Mouse (Mus musculus): ENCODE data around the gene Doc2a. TPM values are rescaled to one million over a fixed set of nuclear protein-coding genes. Genes with fewer than 3 reads are reported as not detected.

Doc2a gene
- total RNA-seq, 1 experiment: 5.5 TPM

GRCm38 (mm10) chr7:126868003-126868402 lies 20.8 kb downstream of the Doc2a start:
- in situ Hi-C loops (cut with MboI; ENCODE audit: low sequenced_read_pairs in 2 of 2, unreplicated experiment in 2 of 2): no loop called here
- no peak for DNase-seq (ENCODE audit: low read depth, low spot score)
- no peak overlapping the region for H3K27ac ChIP-seq (ENCODE audit: insufficient read depth, low read depth, low read length, poor library complexity, severe bottlenecking)
- H3K4me3 ChIP-seq (ENCODE audit: insufficient read depth in 1 of 2, low read depth in 1 of 2, low read length in 2 of 2, poor library complexity in 1 of 2, severe bottlenecking in 1 of 2): no peak overlapping the region
- peaks cover 0 to 12% of the 10 kb centered on the region in 2 experiments; a peak in 1 of 4 replicates for H3K4me1 ChIP-seq (ENCODE audit: control insufficient read depth in 2 of 2, insufficient read depth in 2 of 2, low read length in 2 of 2, poor library complexity in 1 of 2)
- no peak overlapping the region for H3K9ac ChIP-seq (ENCODE audit: insufficient read depth, low read depth, low read length, poor library complexity, severe bottlenecking)
- no peaks in the 10 kb centered on the region for H3K9me3 ChIP-seq (ENCODE audit: control insufficient read depth, insufficient read depth, low read depth, low read length)
- TF ChIP-seq ZC3H11A (IDR thresholded peaks at IDR 0.05; ENCODE audit: borderline replicate concordance, low read depth, low read length) (no peak), CHD2 (IDR thresholded peaks at IDR 0.05; ENCODE audit: low read depth, low read length) (no peak), ZNF384 (IDR thresholded peaks at IDR 0.05; ENCODE audit: low read depth, low read length) (no peak)
- peaks cover 71% of the 10 kb centered on the region for H3K36me3 ChIP-seq (ENCODE audit: control insufficient read depth, insufficient read depth, low read length, poor library complexity, severe bottlenecking)

GRCm38 (mm10) chr7:126869780-126870519 lies 22.7 kb downstream of the Doc2a start:
- no peak overlapping the region for H3K4me3 ChIP-seq (ENCODE audit: insufficient read depth in 1 of 2, low read depth in 1 of 2, low read length in 2 of 2, poor library complexity in 1 of 2, severe bottlenecking in 1 of 2)
- peaks cover 0 to 5% of the 10 kb centered on the region in 2 experiments; a peak in 1 of 4 replicates for H3K4me1 ChIP-seq (ENCODE audit: control insufficient read depth in 2 of 2, insufficient read depth in 2 of 2, low read length in 2 of 2, poor library complexity in 1 of 2)
- H3K27ac ChIP-seq (ENCODE audit: insufficient read depth, low read depth, low read length, poor library complexity, severe bottlenecking): no peak overlapping the region
- no peak for DNase-seq (ENCODE audit: low read depth, low spot score)
- in situ Hi-C loops (cut with MboI; ENCODE audit: low sequenced_read_pairs in 2 of 2, unreplicated experiment in 2 of 2): no loop called here
- no peak overlapping the region for H3K9ac ChIP-seq (ENCODE audit: insufficient read depth, low read depth, low read length, poor library complexity, severe bottlenecking)
- TF ChIP-seq HCFC1 (IDR thresholded peaks at IDR 0.05; ENCODE audit: borderline replicate concordance, insufficient read depth, low read length) (no peak), ZC3H11A (IDR thresholded peaks at IDR 0.05; ENCODE audit: borderline replicate concordance, low read depth, low read length) (no peak), ZNF384 (IDR thresholded peaks at IDR 0.05; ENCODE audit: low read depth, low read length) (no peak), MAFK (IDR thresholded peaks at IDR 0.05; ENCODE audit: insufficient read depth, low read depth, low read length) (no peak), CHD2 (IDR thresholded peaks at IDR 0.05; ENCODE audit: low read depth, low read length) (no peak)
- no peaks in the 10 kb centered on the region for H3K9me3 ChIP-seq (ENCODE audit: control insufficient read depth, insufficient read depth, low read depth, low read length)
- peaks cover 70% of the 10 kb centered on the region for H3K36me3 ChIP-seq (ENCODE audit: control insufficient read depth, insufficient read depth, low read length, poor library complexity, severe bottlenecking)

DNA sequence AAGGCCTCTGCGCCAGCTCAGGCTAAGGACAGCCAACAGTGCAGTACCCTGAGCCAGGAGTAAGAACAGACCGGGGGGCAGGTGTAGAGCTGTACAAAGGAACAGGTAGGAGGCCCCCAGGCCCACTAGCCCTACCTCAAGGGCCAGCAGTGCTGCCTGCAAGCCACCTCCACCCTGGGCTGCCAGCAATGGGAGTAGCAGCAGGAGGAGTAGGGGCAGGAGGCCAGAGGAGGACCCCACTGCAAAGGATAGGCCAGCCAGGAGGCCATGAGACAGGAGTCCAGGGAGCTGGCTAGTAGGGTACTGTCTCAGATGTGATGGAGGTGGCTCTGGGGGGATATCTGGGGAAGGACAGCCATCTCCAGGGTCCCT lies 23.3 kb downstream of the Doc2a start:
- Histone ChIP-seq H3K9ac (ENCODE audit: insufficient read depth, low read depth, low read length, poor library complexity, severe bottlenecking) (no peak overlapping the region), H3K4me3 (ENCODE audit: insufficient read depth in 1 of 2, low read depth in 1 of 2, low read length in 2 of 2, poor library complexity in 1 of 2, severe bottlenecking in 1 of 2) (no peak overlapping the region), H3K27ac (ENCODE audit: insufficient read depth, low read depth, low read length, poor library complexity, severe bottlenecking) (no peak overlapping the region), H3K36me3 (ENCODE audit: control insufficient read depth, insufficient read depth, low read length, poor library complexity, severe bottlenecking) (peaks cover 69% of the 10 kb centered on the region), H3K9me3 (ENCODE audit: control insufficient read depth, insufficient read depth, low read depth, low read length) (no peaks in the 10 kb centered on the region), H3K4me1 (ENCODE audit: control insufficient read depth in 2 of 2, insufficient read depth in 2 of 2, low read length in 2 of 2, poor library complexity in 1 of 2) (peaks cover 0 to 5% of the 10 kb centered on the region in 2 experiments; a peak in 1 of 4 replicates)
- DNase-seq (ENCODE audit: low read depth, low spot score): no peak
- TF ChIP-seq ZC3H11A (IDR thresholded peaks at IDR 0.05; ENCODE audit: borderline replicate concordance, low read depth, low read length): no peak
- TF ChIP-seq HCFC1 (IDR thresholded peaks at IDR 0.05; ENCODE audit: borderline replicate concordance, insufficient read depth, low read length): no peak
- no peak for TF ChIP-seq MAFK (IDR thresholded peaks at IDR 0.05; ENCODE audit: insufficient read depth, low read depth, low read length)
- TF ChIP-seq CHD2 (IDR thresholded peaks at IDR 0.05; ENCODE audit: low read depth, low read length): no peak
- no peak for TF ChIP-seq ZNF384 (IDR thresholded peaks at IDR 0.05; ENCODE audit: low read depth, low read length)
- in situ Hi-C loops (cut with MboI; ENCODE audit: low sequenced_read_pairs in 2 of 2, unreplicated experiment in 2 of 2): no loop called here

- peaks cover 45% of the 10 kb centered on the region for H3K36me3 ChIP-seq (ENCODE audit: control insufficient read depth, insufficient read depth, low read length, poor library complexity, severe bottlenecking)
- TF ChIP-seq HCFC1 (IDR thresholded peaks at IDR 0.05; ENCODE audit: borderline replicate concordance, insufficient read depth, low read length) (no peak), ZC3H11A (IDR thresholded peaks at IDR 0.05; ENCODE audit: borderline replicate concordance, low read depth, low read length) (no peak), CHD2 (IDR thresholded peaks at IDR 0.05; ENCODE audit: low read depth, low read length) (no peak), MAFK (IDR thresholded peaks at IDR 0.05; ENCODE audit: insufficient read depth, low read depth, low read length) (no peak), ZNF384 (IDR thresholded peaks at IDR 0.05; ENCODE audit: low read depth, low read length) (no peak)
- in situ Hi-C loops (cut with MboI; ENCODE audit: low sequenced_read_pairs in 2 of 2, unreplicated experiment in 2 of 2): no loop called here
Observed at GRCm38 (mm10) chr7:126877239-126877638, 30.0 kb downstream of the Doc2a start.

More at GRCm38 (mm10) chr7:126877239-126877638, 30.0 kb downstream of the Doc2a start:
- DNase-seq (ENCODE audit: low read depth, low spot score): no peak
- H3K9me3 ChIP-seq (ENCODE audit: control insufficient read depth, insufficient read depth, low read depth, low read length): no peaks in the 10 kb centered on the region
- no peaks in the 10 kb centered on the region for H3K4me1 ChIP-seq (ENCODE audit: control insufficient read depth in 2 of 2, insufficient read depth in 2 of 2, low read length in 2 of 2, poor library complexity in 1 of 2)
- H3K27ac ChIP-seq (ENCODE audit: insufficient read depth, low read depth, low read length, poor library complexity, severe bottlenecking): no peak overlapping the region
- no peak overlapping the region for H3K4me3 ChIP-seq (ENCODE audit: insufficient read depth in 1 of 2, low read depth in 1 of 2, low read length in 2 of 2, poor library complexity in 1 of 2, severe bottlenecking in 1 of 2)
- H3K9ac ChIP-seq (ENCODE audit: insufficient read depth, low read depth, low read length, poor library complexity, severe bottlenecking): no peak overlapping the region
